Mouse (Mus musculus) limb, embryonic 12.5 days (tissue): ENCODE measurements around the gene Galnt7. TPM values are rescaled to one million over a fixed set of nuclear protein-coding genes. Genes with fewer than 3 reads are reported as not detected.

ENCODE experiments used
- ATAC-seq: fragments of 200-750 bp; cut with Nextera tagmentation; 2 replicates; pipeline ENCODE4 v1.8.0; 2017; ENCODE audit warnings: low read depth, moderate TSS enrichment; ENCODE audit not compliant: insufficient number of reproducible peaks, insufficient read depth, low FRiP score, low TSS enrichment
- H3K27ac ChIP-seq: fragments of 300-500 bp; sonication (generic); 2 replicates; pipeline ENCODE4 v1.5.1; 2016; ENCODE audit warnings: mild to moderate bottlenecking, moderate library complexity
- H3K27me3 ChIP-seq: fragments of 300-500 bp; sonication (generic); 2 replicates; pipeline ENCODE4 v1.6.1; 2016; ENCODE audit warnings: mild to moderate bottlenecking, moderate library complexity
- H3K36me3 ChIP-seq: fragments of 300-500 bp; sonication (generic); 2 replicates; pipeline ENCODE4 v1.6.1; 2016; ENCODE audit warnings: mild to moderate bottlenecking, moderate library complexity
- H3K4me1 ChIP-seq: fragments of 300-500 bp; sonication (generic); replicated peaks from 2 replicates; pipeline ENCODE4 v1.6.1; 2016
- H3K4me2 ChIP-seq: fragments of 300-500 bp; sonication (generic); 2 replicates; pipeline ENCODE4 v1.6.1; 2016; ENCODE audit warnings: mild to moderate bottlenecking, moderate library complexity
- H3K4me3 ChIP-seq: fragments of 300-500 bp; sonication (generic); replicated peaks from 2 replicates; pipeline ENCODE4 v1.5.1; 2016; ENCODE audit warnings: mild to moderate bottlenecking
- H3K9ac ChIP-seq: fragments of 300-500 bp; sonication (generic); replicated peaks from 2 replicates; pipeline ENCODE4 v1.6.1; 2016; ENCODE audit warnings: mild to moderate bottlenecking, moderate library complexity
- H3K9me3 ChIP-seq: fragments of 300-500 bp; sonication (generic); 2 replicates; pipeline ENCODE4 v1.6.1; 2016; ENCODE audit warnings: mild to moderate bottlenecking, moderate library complexity
- WGBS: fragments of 180-500 bp; shearing (Covaris S2); methylation state at CpG from one replicate; pipeline ENCODE4 v1.1.7; 2016; 5-methylcytosine and 5-hydroxymethylcytosine counted together
- polyA plus RNA-seq: library from polyadenylated mRNA; unstranded; fragments of >200 nt; fragmentation: Nextera tagmentation; extraction: Ambion mirVana; gene quantifications from 2 replicates; pipeline ENCODE4 v1.2.1, GENCODE M21; 2016

Gene Galnt7
- polyA plus RNA-seq, 1 experiment from 2014 or later = 15.8 TPM

GRCm38 (mm10) chr8:57628787-57629664, 23.8 kb downstream of the Galnt7 start:
- no peak overlapping the region for H3K4me2 ChIP-seq
- H3K9me3 ChIP-seq = no peaks in the 10 kb centered on the region
- no peak overlapping the region for H3K27ac ChIP-seq
- H3K36me3 ChIP-seq = no peaks in the 10 kb centered on the region
- 88% methylated on average over 6 of the region's 6 CpGs for WGBS
- no peak for ATAC-seq
- peaks cover 21% of the 10 kb centered on the region for H3K4me1 ChIP-seq
- H3K4me3 ChIP-seq = no peak overlapping the region
- H3K9ac ChIP-seq = no peak overlapping the region
- no peaks in the 10 kb centered on the region for H3K27me3 ChIP-seq

GRCm38 (mm10) chr8:57627946-57628786, 24.7 kb downstream of the Galnt7 start:
- no peak overlapping the region for H3K4me2 ChIP-seq
- no peak for ATAC-seq
- 0 out of 2 replicates have a peak overlapping the region, but pooled peaks have one; percentile 3 for H3K27ac ChIP-seq
- no peaks in the 10 kb centered on the region for H3K27me3 ChIP-seq
- H3K36me3 ChIP-seq = no peaks in the 10 kb centered on the region
- peaks cover 21% of the 10 kb centered on the region for H3K4me1 ChIP-seq
- WGBS = 76% methylated on average over 5 of the region's 5 CpGs
- no peak overlapping the region for H3K4me3 ChIP-seq
- no peaks in the 10 kb centered on the region for H3K9me3 ChIP-seq
- H3K9ac ChIP-seq = no peak overlapping the region

GRCm38 (mm10) chr8:57623955-57624354, 28.9 kb downstream of the Galnt7 start:
- no peaks in the 10 kb centered on the region for H3K9me3 ChIP-seq
- no peaks in the 10 kb centered on the region for H3K27me3 ChIP-seq
- no peak for ATAC-seq
- no peak overlapping the region for H3K4me3 ChIP-seq
- no peaks in the 10 kb centered on the region for H3K36me3 ChIP-seq
- H3K4me2 ChIP-seq = no peak overlapping the region
- H3K4me1 ChIP-seq = peaks cover 21% of the 10 kb centered on the region
- no peak overlapping the region for H3K27ac ChIP-seq
- no peak overlapping the region for H3K9ac ChIP-seq
- WGBS = 88% methylated on average over 4 of the region's 4 CpGs

- H3K4me2 ChIP-seq = no peak overlapping the region
- no peak overlapping the region for H3K9ac ChIP-seq
- no peaks in the 10 kb centered on the region for H3K9me3 ChIP-seq
- H3K27ac ChIP-seq = no peak overlapping the region
- peaks cover 13% of the 10 kb centered on the region for H3K4me1 ChIP-seq
- WGBS = 96% methylated on average over 3 of the region's 3 CpGs
- no peaks in the 10 kb centered on the region for H3K27me3 ChIP-seq
- no peak for ATAC-seq
- H3K36me3 ChIP-seq = no peaks in the 10 kb centered on the region
- H3K4me3 ChIP-seq = no peak overlapping the region
Measured at GRCm38 (mm10) chr8:57623051-57623450, 29.8 kb downstream of the Galnt7 start.

- peaks cover 17% of the 10 kb centered on the region for H3K4me1 ChIP-seq
- H3K27ac ChIP-seq = no peak overlapping the region
- no peak overlapping the region for H3K9ac ChIP-seq
- 68% methylated on average over 5 of the region's 5 CpGs for WGBS
- H3K4me2 ChIP-seq = no peak overlapping the region
- no peak overlapping the region for H3K4me3 ChIP-seq
- no peaks in the 10 kb centered on the region for H3K27me3 ChIP-seq
- no peaks in the 10 kb centered on the region for H3K9me3 ChIP-seq
- H3K36me3 ChIP-seq = no peaks in the 10 kb centered on the region
- ATAC-seq = no peak
Measured at GRCm38 (mm10) chr8:57616965-57617364, 35.9 kb downstream of the Galnt7 start.

- 67% methylated on average over 15 of the region's 15 CpGs for WGBS
- Histone ChIP-seq H3K9me3 (no peaks in the 10 kb centered on the region), H3K9ac (no peak overlapping the region), H3K4me1 (peaks cover 31% of the 10 kb centered on the region), H3K27me3 (no peaks in the 10 kb centered on the region), H3K4me3 (no peak overlapping the region), H3K36me3 (no peaks in the 10 kb centered on the region), H3K4me2 (0 out of 2 replicates have a peak overlapping the region, but pooled peaks have one; percentile 8), H3K27ac (peak overlapping the region; percentile 73; the same call in 1 of the 2 replicates)
- peak; percentile 31; the same call in 1 of the 2 replicates for ATAC-seq
Measured at GRCm38 (mm10) chr8:57615016-57615657, 37.7 kb downstream of the Galnt7 start.

GRCm38 (mm10) chr8:57611419-57611977, 41.3 kb downstream of the Galnt7 start:
- 33% methylated on average over 7 of the region's 7 CpGs for WGBS
- no peak for ATAC-seq

GRCm38 (mm10) chr8:57610706-57611418, 42.0 kb downstream of the Galnt7 start:
- WGBS = 79% methylated on average over 10 of the region's 11 CpGs
- Histone ChIP-seq H3K36me3 (no peaks in the 10 kb centered on the region), H3K9me3 (no peaks in the 10 kb centered on the region), H3K27ac (0 out of 2 replicates have a peak overlapping the region, but pooled peaks have one; percentile 37), H3K9ac (no peak overlapping the region), H3K4me2 (no peak overlapping the region), H3K4me3 (no peak overlapping the region), H3K27me3 (no peaks in the 10 kb centered on the region), H3K4me1 (peaks cover 29% of the 10 kb centered on the region)
- ATAC-seq = no peak

More at GRCm38 (mm10) chr8:57611419-57611977, 41.3 kb downstream of the Galnt7 start:
- no peaks in the 10 kb centered on the region for H3K36me3 ChIP-seq
- no peak overlapping the region for H3K9ac ChIP-seq
- no peaks in the 10 kb centered on the region for H3K27me3 ChIP-seq
- H3K4me1 ChIP-seq = peaks cover 29% of the 10 kb centered on the region
- 0 out of 2 replicates have a peak overlapping the region, but pooled peaks have one; percentile 37 for H3K27ac ChIP-seq
- H3K4me2 ChIP-seq = no peak overlapping the region
- H3K9me3 ChIP-seq = no peaks in the 10 kb centered on the region
- H3K4me3 ChIP-seq = no peak overlapping the region

- H3K9me3 ChIP-seq = no peaks in the 10 kb centered on the region
- 80% methylated on average over 5 of the region's 5 CpGs for WGBS
- no peak overlapping the region for H3K9ac ChIP-seq
- H3K4me2 ChIP-seq = no peak overlapping the region
- H3K27ac ChIP-seq = no peak overlapping the region
- no peaks in the 10 kb centered on the region for H3K27me3 ChIP-seq
- ATAC-seq = no peak
- H3K4me1 ChIP-seq = peaks cover 13% of the 10 kb centered on the region
- no peaks in the 10 kb centered on the region for H3K36me3 ChIP-seq
- H3K4me3 ChIP-seq = no peak overlapping the region
Measured at GRCm38 (mm10) chr8:57602511-57602910, 50.3 kb downstream of the Galnt7 start.

- Histone ChIP-seq H3K4me2 (no peak overlapping the region), H3K27ac (no peak overlapping the region), H3K36me3 (no peaks in the 10 kb centered on the region), H3K4me3 (no peak overlapping the region), H3K27me3 (no peaks in the 10 kb centered on the region), H3K9me3 (no peaks in the 10 kb centered on the region), H3K9ac (no peak overlapping the region), H3K4me1 (peaks cover 13% of the 10 kb centered on the region)
- WGBS = 75% methylated on average over 12 of the region's 12 CpGs
- ATAC-seq = no peak
Measured at GRCm38 (mm10) chr8:57601987-57602418, 50.8 kb downstream of the Galnt7 start.
